Mouse (Mus musculus): Measurements from ENCODE around the gene Tcirg1. TPM values are rescaled to one million over a fixed set of nuclear protein-coding genes. Genes with fewer than 3 reads are reported as not detected.
A peak's percentile ranks its signal among the peaks of the same experiment; 100 is the strongest.

Gene Tcirg1
- polyA plus RNA-seq, 1 experiment from 2014 or later = 8.6 TPM

DNA sequence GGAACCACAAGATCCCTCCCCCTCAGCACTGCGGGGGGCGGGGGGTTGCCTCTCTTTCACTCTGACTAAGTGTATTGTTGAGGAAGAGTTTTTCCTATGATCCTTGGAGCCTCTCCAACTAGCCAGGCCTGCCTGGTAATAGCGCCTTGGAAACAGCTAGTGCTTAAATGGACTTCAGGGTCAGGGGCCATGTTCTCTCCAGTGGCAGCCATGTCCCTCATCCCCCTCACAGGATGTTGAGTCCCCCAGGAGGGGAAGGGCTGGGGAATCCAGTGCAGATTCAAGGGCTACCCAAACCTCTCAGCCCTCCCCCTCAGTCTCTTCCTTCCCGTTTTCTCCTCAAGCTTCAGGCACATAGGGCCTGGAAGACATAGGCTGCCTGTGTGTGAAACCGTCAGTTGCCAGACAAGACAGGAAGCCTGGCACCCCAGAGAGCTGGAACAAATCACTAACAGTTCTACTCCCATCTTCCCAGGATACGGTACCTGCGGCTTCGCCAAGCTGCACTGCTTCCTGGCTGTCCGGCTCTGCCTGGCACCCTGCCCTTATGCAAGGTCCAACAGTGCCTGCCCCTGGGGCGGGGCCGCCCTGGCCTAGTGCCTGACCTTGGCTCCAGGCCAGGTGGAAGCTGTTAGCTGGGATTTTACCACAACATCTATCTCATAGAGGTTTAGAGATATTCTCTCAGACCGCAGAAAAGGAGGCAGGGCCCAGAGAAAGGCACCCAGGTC lies 22.4 kb upstream of the Tcirg1 start, which contains the start of gene Aldh3b1:
TSS of gene Aldh3b1 (minus strand) at position 598 of the 731 bp plus-strand sequence.
- 55% methylated on average over 12 of the region's 12 CpGs for WGBS
- Histone ChIP-seq H3K36me3 (ENCODE audit: control insufficient read depth, insufficient read depth, low read length) (no peaks in the 10 kb centered on the region), H3K27me3 (ENCODE audit: control insufficient read depth, insufficient read depth, low read length) (no peaks in the 10 kb centered on the region), H3K4me3 (ENCODE audit: low read depth, low read length) (no peak within 1 kb of the TSS), H3K9ac (replicated peaks; ENCODE audit: low read depth, low read length) (0 out of 2 replicates have a peak within 1 kb of the TSS, but pooled peaks have one; percentile 16), H3K9me3 (ENCODE audit: control insufficient read depth, low read length) (no peaks in the 10 kb centered on the region), H3K27ac (ENCODE audit: low read depth, low read length) (peak within 1 kb of the TSS; percentile 35; the same call in 1 of the 2 replicates), H3K4me2 (ENCODE audit: low read depth, low read length) (no peak within 1 kb of the TSS), H3K4me1 (ENCODE audit: control insufficient read depth, insufficient read depth, low read length) (no peaks in the 10 kb centered on the region)
- ATAC-seq (ENCODE audit: low read depth) = peak; percentile 67; the same call in 1 of the 2 replicates

GRCm38 (mm10) chr19:3928779-3929178 lies 21.8 kb upstream of the Tcirg1 start:
- Histone ChIP-seq H3K9me3 (ENCODE audit: control insufficient read depth, low read length) (no peaks in the 10 kb centered on the region), H3K9ac (replicated peaks; ENCODE audit: low read depth, low read length) (no peak overlapping the region), H3K4me1 (ENCODE audit: control insufficient read depth, insufficient read depth, low read length) (no peaks in the 10 kb centered on the region), H3K27me3 (ENCODE audit: control insufficient read depth, insufficient read depth, low read length) (no peaks in the 10 kb centered on the region), H3K27ac (ENCODE audit: low read depth, low read length) (peak overlapping the region; percentile 29; the same call in 1 of the 2 replicates), H3K4me3 (ENCODE audit: low read depth, low read length) (no peak overlapping the region), H3K4me2 (ENCODE audit: low read depth, low read length) (no peak overlapping the region), H3K36me3 (ENCODE audit: control insufficient read depth, insufficient read depth, low read length) (no peaks in the 10 kb centered on the region)
- WGBS = 76% methylated on average over 4 of the region's 4 CpGs
- ATAC-seq (ENCODE audit: low read depth) = peak; percentile 7; the same call in 1 of the 2 replicates

- no peak overlapping the region for H3K9ac ChIP-seq (replicated peaks; ENCODE audit: low read depth, low read length)
- WGBS = 86% methylated on average over 4 of the region's 4 CpGs
- ATAC-seq (ENCODE audit: low read depth) = no peak
Observed at GRCm38 (mm10) chr19:3927989-3928388, 21.1 kb upstream of the Tcirg1 start.

DNA sequence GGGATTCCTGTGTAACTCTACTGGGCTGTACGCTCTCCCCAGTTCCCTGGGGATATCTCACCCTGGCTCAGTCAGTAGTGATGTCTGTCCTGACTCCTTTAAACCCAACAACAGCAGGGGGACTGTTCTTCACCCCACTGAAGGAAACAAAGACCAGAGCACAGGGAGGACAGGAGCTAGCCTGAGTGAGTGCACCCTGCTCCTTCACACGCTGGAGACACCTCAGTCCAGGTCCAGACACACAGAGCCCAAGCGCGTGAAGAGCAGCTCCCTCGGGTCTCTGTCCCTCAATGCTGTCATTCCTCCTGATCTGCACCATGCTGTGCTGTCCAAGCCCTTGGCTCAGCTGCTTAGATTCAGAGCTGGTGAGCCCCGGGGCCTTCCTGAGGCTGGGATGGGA lies 19.8 kb upstream of the Tcirg1 start:
- no peaks in the 10 kb centered on the region for H3K9me3 ChIP-seq (ENCODE audit: control insufficient read depth, low read length)
- no peaks in the 10 kb centered on the region for H3K36me3 ChIP-seq (ENCODE audit: control insufficient read depth, insufficient read depth, low read length)
- no peak overlapping the region for H3K9ac ChIP-seq (replicated peaks; ENCODE audit: low read depth, low read length)
- no peaks in the 10 kb centered on the region for H3K4me1 ChIP-seq (ENCODE audit: control insufficient read depth, insufficient read depth, low read length)
- no peak overlapping the region for H3K27ac ChIP-seq (ENCODE audit: low read depth, low read length)
- no peaks in the 10 kb centered on the region for H3K27me3 ChIP-seq (ENCODE audit: control insufficient read depth, insufficient read depth, low read length)
- no peak overlapping the region for H3K4me2 ChIP-seq (ENCODE audit: low read depth, low read length)
- ATAC-seq (ENCODE audit: low read depth) = no peak
- 73% methylated on average over 6 of the region's 6 CpGs for WGBS
- H3K4me3 ChIP-seq (ENCODE audit: low read depth, low read length) = no peak overlapping the region

More at GRCm38 (mm10) chr19:3927989-3928388, 21.1 kb upstream of the Tcirg1 start:
- H3K27me3 ChIP-seq (ENCODE audit: control insufficient read depth, insufficient read depth, low read length) = no peaks in the 10 kb centered on the region
- H3K9me3 ChIP-seq (ENCODE audit: control insufficient read depth, low read length) = no peaks in the 10 kb centered on the region
- no peaks in the 10 kb centered on the region for H3K36me3 ChIP-seq (ENCODE audit: control insufficient read depth, insufficient read depth, low read length)
- H3K27ac ChIP-seq (ENCODE audit: low read depth, low read length) = no peak overlapping the region
- H3K4me1 ChIP-seq (ENCODE audit: control insufficient read depth, insufficient read depth, low read length) = no peaks in the 10 kb centered on the region
- H3K4me2 ChIP-seq (ENCODE audit: low read depth, low read length) = no peak overlapping the region
- no peak overlapping the region for H3K4me3 ChIP-seq (ENCODE audit: low read depth, low read length)

- 79% methylated on average over 3 of the region's 3 CpGs for WGBS
- H3K4me3 ChIP-seq (ENCODE audit: low read depth, low read length) = no peak overlapping the region
- no peaks in the 10 kb centered on the region for H3K36me3 ChIP-seq (ENCODE audit: control insufficient read depth, insufficient read depth, low read length)
- H3K9me3 ChIP-seq (ENCODE audit: control insufficient read depth, low read length) = no peaks in the 10 kb centered on the region
- H3K4me2 ChIP-seq (ENCODE audit: low read depth, low read length) = no peak overlapping the region
- H3K27me3 ChIP-seq (ENCODE audit: control insufficient read depth, insufficient read depth, low read length) = no peaks in the 10 kb centered on the region
- no peak overlapping the region for H3K27ac ChIP-seq (ENCODE audit: low read depth, low read length)
- ATAC-seq (ENCODE audit: low read depth) = no peak
- H3K9ac ChIP-seq (replicated peaks; ENCODE audit: low read depth, low read length) = no peak overlapping the region
- H3K4me1 ChIP-seq (ENCODE audit: control insufficient read depth, insufficient read depth, low read length) = no peaks in the 10 kb centered on the region
Observed at GRCm38 (mm10) chr19:3926279-3926678, 19.3 kb upstream of the Tcirg1 start.

DNA sequence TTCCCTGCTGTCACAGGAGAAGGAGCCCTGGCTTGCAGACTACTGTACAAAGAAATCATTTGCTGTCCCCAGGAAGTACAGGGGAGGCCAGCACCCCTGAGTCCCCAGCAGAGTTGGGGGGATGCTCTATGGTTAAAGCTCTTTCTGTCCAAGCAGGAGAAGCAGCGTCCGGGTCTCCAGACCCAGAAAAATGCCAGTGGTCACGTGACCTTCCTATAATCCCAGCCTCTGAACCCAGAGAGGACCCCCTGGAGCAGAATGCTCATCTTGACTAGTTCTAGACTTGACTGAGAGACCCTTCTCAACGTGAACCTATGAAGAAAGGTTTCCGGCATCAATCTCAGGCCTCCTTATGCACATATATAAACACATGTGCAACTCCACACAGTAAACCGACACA lies 18.9 kb upstream of the Tcirg1 start:
- H3K9me3 ChIP-seq (ENCODE audit: control insufficient read depth, low read length) = no peaks in the 10 kb centered on the region
- no peak for ATAC-seq (ENCODE audit: low read depth)
- H3K27me3 ChIP-seq (ENCODE audit: control insufficient read depth, insufficient read depth, low read length) = no peaks in the 10 kb centered on the region
- H3K4me2 ChIP-seq (ENCODE audit: low read depth, low read length) = no peak overlapping the region
- H3K4me1 ChIP-seq (ENCODE audit: control insufficient read depth, insufficient read depth, low read length) = no peaks in the 10 kb centered on the region
- H3K36me3 ChIP-seq (ENCODE audit: control insufficient read depth, insufficient read depth, low read length) = no peaks in the 10 kb centered on the region
- no peak overlapping the region for H3K9ac ChIP-seq (replicated peaks; ENCODE audit: low read depth, low read length)
- H3K27ac ChIP-seq (ENCODE audit: low read depth, low read length) = no peak overlapping the region
- 85% methylated on average over 6 of the region's 6 CpGs for WGBS
- no peak overlapping the region for H3K4me3 ChIP-seq (ENCODE audit: low read depth, low read length)

GRCm38 (mm10) chr19:3924868-3925267 lies 17.9 kb upstream of the Tcirg1 start:
- Histone ChIP-seq H3K9me3 (ENCODE audit: control insufficient read depth, low read length) (no peaks in the 10 kb centered on the region), H3K4me3 (ENCODE audit: low read depth, low read length) (no peak overlapping the region), H3K4me1 (ENCODE audit: control insufficient read depth, insufficient read depth, low read length) (no peaks in the 10 kb centered on the region), H3K9ac (replicated peaks; ENCODE audit: low read depth, low read length) (no peak overlapping the region), H3K36me3 (ENCODE audit: control insufficient read depth, insufficient read depth, low read length) (no peaks in the 10 kb centered on the region), H3K27me3 (ENCODE audit: control insufficient read depth, insufficient read depth, low read length) (no peaks in the 10 kb centered on the region), H3K27ac (ENCODE audit: low read depth, low read length) (no peak overlapping the region), H3K4me2 (ENCODE audit: low read depth, low read length) (no peak overlapping the region)
- 96% methylated on average over 7 of the region's 7 CpGs for WGBS
- no peak for ATAC-seq (ENCODE audit: low read depth)

DNA sequence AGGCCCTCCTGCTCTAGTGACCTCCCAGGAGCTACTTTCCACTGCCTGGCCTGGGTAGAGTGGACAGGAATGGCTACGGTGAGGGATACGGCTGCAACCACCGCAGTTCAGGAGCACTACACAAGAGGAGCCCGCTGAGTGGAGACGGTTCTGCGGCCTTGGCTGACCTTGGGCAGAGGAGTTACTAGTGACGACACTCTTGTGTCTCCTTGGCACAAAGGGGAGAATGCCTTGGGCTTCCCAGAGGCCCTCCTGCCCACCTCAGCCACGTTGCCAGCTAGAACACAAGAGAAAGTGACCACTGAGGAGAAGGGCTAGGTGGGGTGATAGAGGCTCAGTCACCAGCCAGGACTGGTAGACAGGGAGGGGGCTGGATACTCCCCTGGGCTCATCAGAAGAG lies 17.3 kb upstream of the Tcirg1 start:
- H3K9me3 ChIP-seq (ENCODE audit: control insufficient read depth, low read length) = no peaks in the 10 kb centered on the region
- ATAC-seq (ENCODE audit: low read depth) = no peak
- no peak overlapping the region for H3K27ac ChIP-seq (ENCODE audit: low read depth, low read length)
- 82% methylated on average over 8 of the region's 8 CpGs for WGBS
- no peak overlapping the region for H3K4me3 ChIP-seq (ENCODE audit: low read depth, low read length)
- H3K4me1 ChIP-seq (ENCODE audit: control insufficient read depth, insufficient read depth, low read length) = no peaks in the 10 kb centered on the region
- H3K9ac ChIP-seq (replicated peaks; ENCODE audit: low read depth, low read length) = no peak overlapping the region
- H3K4me2 ChIP-seq (ENCODE audit: low read depth, low read length) = no peak overlapping the region
- H3K36me3 ChIP-seq (ENCODE audit: control insufficient read depth, insufficient read depth, low read length) = no peaks in the 10 kb centered on the region
- no peaks in the 10 kb centered on the region for H3K27me3 ChIP-seq (ENCODE audit: control insufficient read depth, insufficient read depth, low read length)

- WGBS = 68% methylated on average over 13 of the region's 13 CpGs
- Histone ChIP-seq H3K9ac (replicated peaks; ENCODE audit: low read depth, low read length) (no peak overlapping the region), H3K36me3 (ENCODE audit: control insufficient read depth, insufficient read depth, low read length) (no peaks in the 10 kb centered on the region), H3K9me3 (ENCODE audit: control insufficient read depth, low read length) (no peaks in the 10 kb centered on the region), H3K27ac (ENCODE audit: low read depth, low read length) (no peak overlapping the region), H3K4me1 (ENCODE audit: control insufficient read depth, insufficient read depth, low read length) (no peaks in the 10 kb centered on the region), H3K27me3 (ENCODE audit: control insufficient read depth, insufficient read depth, low read length) (no peaks in the 10 kb centered on the region), H3K4me2 (ENCODE audit: low read depth, low read length) (no peak overlapping the region), H3K4me3 (ENCODE audit: low read depth, low read length) (no peak overlapping the region)
- ATAC-seq (ENCODE audit: low read depth) = no peak
Observed at GRCm38 (mm10) chr19:3923586-3923985, 16.7 kb upstream of the Tcirg1 start.
